Mouse (Mus musculus): ENCODE measurements around the gene Gm10234. TPM values are rescaled to one million over a fixed set of nuclear protein-coding genes. Genes with fewer than 3 reads are reported as not detected.

Gene Gm10234
- not detected for total RNA-seq (2021)

DNA sequence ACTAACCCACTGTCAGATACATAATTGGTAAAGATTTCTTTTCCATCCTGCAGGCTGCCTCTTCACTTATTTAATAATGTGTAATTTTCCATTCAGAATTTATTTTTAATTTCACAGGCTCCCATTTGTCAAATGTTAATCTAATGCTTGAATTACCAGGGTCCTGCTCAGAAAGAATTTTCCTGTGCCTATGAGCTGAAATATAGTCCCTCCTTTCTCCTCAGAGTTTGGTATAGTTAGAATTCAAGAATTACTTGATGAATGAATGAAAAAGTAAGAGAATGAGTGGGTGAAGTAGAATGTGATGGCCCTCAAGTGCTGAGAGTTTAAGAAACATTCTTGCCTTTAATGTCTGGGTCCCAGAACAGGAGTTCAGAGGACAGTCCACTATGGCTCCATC is at the start of gene Gm10234:
Gm10234 (plus strand) TSS at position 301 of the 400 bp plus-strand sequence.
- intact Hi-C loops (cut with DNase I): no loop called here
- DNase-seq (ENCODE audit: low spot score in 2 of 2): no peak

DNA sequence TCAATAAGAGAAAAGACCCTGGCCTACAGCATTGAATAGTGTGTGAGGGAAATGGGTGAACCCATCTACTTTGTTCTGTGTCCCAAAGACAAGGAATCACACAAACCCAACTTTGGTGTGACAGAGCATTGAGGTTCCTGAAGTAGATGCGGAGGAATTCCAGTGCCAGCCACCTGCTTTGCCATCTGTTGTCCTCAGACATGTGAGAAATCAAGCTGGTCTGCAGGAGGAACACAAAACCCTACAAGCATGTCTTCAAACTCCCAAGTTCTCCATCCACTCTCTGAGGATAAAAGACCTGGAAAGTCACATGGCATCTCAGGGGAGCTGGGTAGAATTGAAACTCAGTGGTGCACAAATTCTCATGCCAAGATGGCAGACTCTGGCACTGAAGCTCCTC is 44.3 kb upstream of the Gm10234 start:
- DNase-seq (ENCODE audit: low spot score in 2 of 2): peak in 1 of 2 experiments; percentile 40
- intact Hi-C loops (cut with DNase I): no loop called here

DNA sequence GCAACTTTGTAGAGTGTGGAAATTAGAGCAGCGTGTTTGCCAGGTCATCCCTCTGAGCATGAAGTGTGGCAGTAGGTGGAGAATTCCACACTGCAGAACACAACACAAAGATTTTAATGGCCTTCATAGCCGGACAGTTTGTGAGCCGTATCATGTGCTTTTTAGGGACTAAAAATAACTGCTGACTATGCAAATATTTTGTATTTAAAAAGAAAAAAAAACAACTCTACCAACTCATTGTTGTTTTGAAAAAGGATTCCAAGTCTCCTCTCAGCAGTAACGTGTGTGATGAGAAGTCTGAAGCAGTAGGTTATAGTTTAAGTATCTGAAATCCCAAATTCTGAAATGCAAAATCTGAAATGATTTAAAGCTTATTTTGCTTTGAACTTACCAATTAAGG is 25.9 kb upstream of the Gm10234 start:
- DNase-seq (ENCODE audit: low spot score in 2 of 2): no peak

DNA sequence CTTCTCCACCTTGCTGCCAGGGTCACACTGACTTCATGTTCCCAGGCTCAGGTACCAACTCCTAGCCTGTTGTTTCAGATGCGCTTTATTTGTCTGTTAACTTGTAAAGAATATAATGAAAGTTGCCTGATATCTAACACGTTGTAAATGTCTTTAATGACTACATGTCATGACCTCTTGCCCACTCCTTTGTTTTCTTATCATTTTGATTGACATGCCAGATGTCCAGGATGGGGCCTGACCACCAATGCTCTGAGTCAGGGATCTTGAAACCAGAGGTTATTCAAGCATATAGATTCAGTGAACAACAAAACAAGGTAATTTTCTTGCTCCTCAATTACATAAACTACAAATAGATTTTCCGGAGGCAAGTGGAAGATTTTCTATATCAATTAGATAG is 23.5 kb upstream of the Gm10234 start:
- no peak for DNase-seq (ENCODE audit: low spot score in 2 of 2)
- intact Hi-C loops (cut with DNase I): no loop called here

More for the DNA sequence above, 25.9 kb upstream of the Gm10234 start:
- intact Hi-C loops (cut with DNase I): no loop called here

DNA sequence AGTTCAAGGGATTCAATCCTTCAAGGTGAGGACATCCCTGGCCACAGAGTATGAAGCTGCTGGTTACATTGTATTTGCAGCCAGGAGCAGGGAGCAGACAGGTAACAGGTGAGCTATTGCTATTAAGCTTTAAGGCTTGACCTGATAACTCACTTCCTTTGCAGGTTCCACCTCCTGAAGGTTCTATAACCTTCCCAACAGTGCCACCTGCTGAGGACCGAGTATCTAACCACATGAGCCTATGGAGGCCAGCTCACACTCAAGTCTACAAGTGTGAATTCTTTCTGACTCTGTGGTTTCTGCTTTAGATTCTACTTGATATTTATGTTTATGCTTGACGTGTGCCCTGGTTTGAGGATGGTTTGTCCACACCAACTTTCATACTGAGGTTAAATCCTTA is 21.3 kb upstream of the Gm10234 start:
- DNase-seq (ENCODE audit: low spot score in 2 of 2): no peak
- intact Hi-C loops (cut with DNase I): no loop called here

DNA sequence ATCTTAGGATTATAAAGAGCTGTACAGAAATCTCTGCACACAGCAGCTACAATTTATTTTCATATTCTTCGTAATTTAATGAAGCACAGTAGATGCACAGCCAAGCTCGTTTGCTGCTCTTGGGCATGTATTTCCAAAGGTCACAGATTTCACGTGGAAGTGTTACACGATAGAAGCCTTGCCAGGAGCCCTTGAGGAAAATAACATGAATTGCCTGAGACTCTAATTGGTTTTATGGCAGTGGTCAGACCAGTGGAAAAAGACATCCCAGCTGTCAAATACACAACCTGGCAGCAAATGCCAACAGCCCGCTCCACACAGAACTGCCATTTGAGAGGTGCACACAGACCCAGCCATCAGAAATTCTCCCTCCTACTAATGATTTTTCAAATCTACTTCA is 9.3 kb downstream of the Gm10234 start:
- no peak for DNase-seq (ENCODE audit: low spot score in 2 of 2)
- intact Hi-C loops (cut with DNase I): no loop called here

DNA sequence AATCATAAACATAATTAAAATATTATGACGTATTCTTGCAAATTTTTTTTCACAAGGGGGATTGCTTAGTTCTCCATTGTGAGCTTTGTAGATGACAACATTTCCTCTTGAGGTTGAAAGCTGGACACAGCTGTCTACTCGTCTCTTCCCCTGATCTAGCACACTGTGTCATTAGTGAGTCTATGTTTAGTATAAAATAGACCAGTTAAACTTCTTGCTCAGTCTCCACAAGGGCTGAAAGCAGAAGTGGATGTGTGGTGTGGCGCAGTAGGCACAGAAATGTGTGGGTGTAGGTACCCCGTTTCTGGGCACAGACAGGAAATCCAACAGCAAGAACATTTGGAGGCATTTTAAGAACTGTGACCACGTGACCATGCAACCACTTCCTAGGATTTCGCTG is 12.9 kb downstream of the Gm10234 start:
- intact Hi-C loops (cut with DNase I): no loop called here
- peak in 1 of 2 experiments; percentile 11 for DNase-seq (ENCODE audit: low spot score in 2 of 2)

DNA sequence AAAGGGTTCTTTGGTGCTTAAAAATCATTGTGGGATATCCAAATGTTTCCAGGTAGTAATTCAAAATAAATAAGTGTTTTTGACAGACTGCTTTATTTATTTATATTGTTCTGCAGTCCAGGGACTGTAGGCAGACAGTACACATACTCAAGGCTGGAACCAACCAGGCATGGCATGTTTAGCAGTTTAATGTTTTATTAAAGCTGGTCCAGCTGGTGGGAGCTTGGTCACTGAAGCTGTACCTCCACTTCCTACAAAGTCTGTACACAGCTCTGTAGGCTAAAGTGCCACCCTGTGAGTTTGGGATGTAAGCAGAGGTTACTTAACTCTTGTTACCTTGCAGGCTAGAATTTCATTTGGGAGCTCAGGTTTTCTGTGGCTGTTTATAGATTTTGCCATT is 27.5 kb downstream of the Gm10234 start:
- intact Hi-C loops (cut with DNase I): no loop called here
- DNase-seq (ENCODE audit: low spot score in 2 of 2): no peak

DNA sequence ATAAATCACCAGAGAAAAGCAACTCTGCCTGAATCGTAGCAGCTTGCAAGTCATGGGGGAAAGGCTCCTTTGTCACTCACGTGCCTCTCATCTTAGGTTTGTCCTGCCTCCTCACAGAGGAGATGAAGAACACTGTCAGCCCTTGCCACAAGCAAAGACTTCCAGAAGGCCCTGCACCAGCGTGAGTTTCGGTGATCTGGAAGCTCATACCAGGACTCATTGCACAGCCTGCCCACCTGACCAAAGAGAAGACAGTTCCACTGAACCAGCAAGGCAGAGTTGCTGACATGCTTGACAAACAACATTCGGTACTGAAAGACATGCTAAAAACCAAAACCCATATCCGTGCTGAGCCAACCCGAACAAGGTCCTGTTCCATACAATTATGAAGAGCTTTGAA is 31.1 kb downstream of the Gm10234 start:
- no peak for DNase-seq (ENCODE audit: low spot score in 2 of 2)
- intact Hi-C loops (cut with DNase I): no loop called here

DNA sequence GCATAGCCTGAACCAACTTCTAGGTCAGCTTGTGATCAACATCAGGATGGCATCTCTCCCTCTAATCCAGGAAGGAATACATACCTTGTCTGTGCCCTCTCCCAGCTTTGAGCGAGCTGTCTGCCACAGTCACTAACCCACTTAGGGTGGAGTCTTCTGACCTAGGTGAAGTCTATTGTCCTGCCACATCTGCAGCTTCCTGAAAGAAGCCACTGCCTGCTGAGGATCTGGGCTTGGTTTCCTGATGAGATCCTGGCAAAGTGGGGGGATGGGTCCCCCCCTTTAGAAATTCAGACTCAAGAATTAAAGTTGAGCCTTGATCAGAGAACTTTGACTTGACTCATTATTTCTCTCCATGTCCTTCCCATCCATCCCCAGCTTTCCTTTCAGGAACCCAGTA is 32.0 kb downstream of the Gm10234 start:
- intact Hi-C loops (cut with DNase I): no loop called here
- no peak for DNase-seq (ENCODE audit: low spot score in 2 of 2)

DNA sequence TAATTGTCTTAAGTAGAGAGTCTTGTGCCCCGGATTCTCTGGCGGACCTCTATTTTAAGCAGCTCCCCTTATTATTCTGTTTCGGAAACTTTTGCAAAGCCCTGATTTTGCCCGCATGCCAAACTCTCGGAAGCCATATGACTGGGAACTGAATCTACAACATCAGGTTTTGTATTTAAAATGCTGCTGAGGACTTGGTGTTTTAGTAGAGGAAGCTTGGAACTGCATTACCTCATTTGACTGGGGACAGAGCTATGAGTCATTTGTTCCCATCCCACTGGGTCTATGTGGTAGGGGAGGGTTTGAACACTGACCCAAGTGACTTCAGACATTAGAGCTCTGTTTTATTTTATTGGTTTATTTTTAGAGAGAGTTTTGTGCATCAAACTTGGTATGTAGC is 38.2 kb downstream of the Gm10234 start:
- peak in 1 of 2 experiments; percentile 13 for DNase-seq (ENCODE audit: low spot score in 2 of 2)
- intact Hi-C loops (cut with DNase I): no loop called here

DNA sequence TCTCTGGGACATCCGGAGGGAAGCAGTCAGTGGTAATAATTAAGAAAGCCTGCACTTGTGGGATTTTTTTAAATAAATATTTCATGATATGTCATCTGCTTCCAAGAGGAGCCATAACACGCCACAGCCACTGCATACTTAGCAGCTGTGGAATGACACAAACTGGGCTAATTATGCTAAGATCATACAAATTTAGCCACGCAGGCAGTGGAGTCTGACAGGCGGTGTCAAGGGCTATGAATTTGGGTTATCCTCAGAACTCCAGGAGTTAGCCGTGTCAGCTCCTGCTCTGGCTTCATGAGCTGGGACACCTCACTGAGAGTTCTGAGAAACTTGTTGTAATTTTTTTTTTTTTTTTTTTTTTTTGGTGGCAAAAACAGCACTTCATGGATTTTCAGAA is 40.8 kb downstream of the Gm10234 start:
- intact Hi-C loops (cut with DNase I): no loop called here
- DNase-seq (ENCODE audit: low spot score in 2 of 2): no peak

DNA sequence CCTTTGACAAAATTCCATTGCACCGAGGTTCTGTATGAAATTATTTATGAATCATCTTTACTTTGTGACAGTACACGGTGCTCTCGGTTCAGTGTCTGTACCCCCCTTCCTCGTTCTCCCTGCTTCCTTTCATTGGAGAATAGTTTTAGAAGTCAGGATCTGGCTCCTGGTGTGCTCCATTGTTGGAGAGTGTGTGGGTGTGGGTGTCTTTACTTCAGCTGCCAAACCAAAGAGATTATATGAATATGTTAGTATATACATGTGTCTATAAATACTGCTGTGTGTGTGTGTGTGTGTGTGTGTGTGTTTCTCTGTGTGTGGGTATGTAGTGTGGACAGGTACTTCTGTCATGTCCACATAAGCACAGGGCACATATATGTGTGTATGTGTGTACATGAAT is 49.9 kb downstream of the Gm10234 start:
- intact Hi-C loops (cut with DNase I): no loop called here
- no peak for DNase-seq (ENCODE audit: low spot score in 2 of 2)

Other genes starting within 250 kb of the Gm10234 start
- 1 to 10 TPM; 7.8 to 7.9 TPM for gene Kbtbd8, start 204.9 kb upstream of the Gm10234 start, total RNA-seq (2021)